Mouse (Mus musculus) liver, embryonic 14.5 days (tissue): ENCODE results near the gene Rin3. TPM values are rescaled to one million over a fixed set of nuclear protein-coding genes. Genes with fewer than 3 reads are reported as not detected.

Experiments
- ATAC-seq: fragments of 200-750 bp; cut with Nextera tagmentation; 2 replicates; pipeline ENCODE4 v1.8.0; 2017; ENCODE audit warnings: moderate number of reproducible peaks, mild to moderate bottlenecking, moderate library complexity; ENCODE audit not compliant: insufficient read depth
- DNase-seq, 3 experiments: peaks; one replicate each; pipeline ENCODE4 v3.0.0-alpha.2; 2012 to 2013; ENCODE audit warnings: low read depth in 3 of 3, low spot score in 3 of 3
- H3K27ac ChIP-seq: fragments of 300-500 bp; sonication (generic); 2 replicates; pipeline ENCODE4 v1.5.1; 2014; ENCODE audit warnings: moderate library complexity, mild to moderate bottlenecking, control low read depth, inconsistent platforms
- H3K27me3 ChIP-seq: fragments of 300-500 bp; sonication (generic); 2 replicates; pipeline ENCODE4 v1.6.1; 2014; ENCODE audit warnings: mild to moderate bottlenecking, low read length, moderate library complexity; ENCODE audit not compliant: control insufficient read depth, insufficient read depth
- H3K36me3 ChIP-seq: fragments of 300-500 bp; sonication (generic); replicated peaks from 2 replicates; pipeline ENCODE4 v1.6.1; 2014; ENCODE audit warnings: low read depth; ENCODE audit not compliant: control insufficient read depth, insufficient read depth
- H3K4me1 ChIP-seq, 2 experiments: fragments of 200-500 bp in 1 of 2; fragments of 300-500 bp in 1 of 2; sonication (generic) in 1 of 2; replicated peaks; 2 replicates each; pipeline ENCODE4 v1.6.1; 2012 to 2014; ENCODE audit warnings: antibody characterized with exemption in 1 of 2, inconsistent platforms in 1 of 2, low read length in 1 of 2; ENCODE audit not compliant: control insufficient read depth in 2 of 2, insufficient read depth in 2 of 2
- H3K4me2 ChIP-seq: fragments of 300-500 bp; sonication (generic); 2 replicates; pipeline ENCODE4 v1.6.1; 2014; ENCODE audit warnings: low read depth, mild to moderate bottlenecking, control low read depth, moderate library complexity
- H3K4me3 ChIP-seq, 2 experiments: fragments of 200-500 bp in 1 of 2; fragments of 300-500 bp in 1 of 2; sonication (generic) in 1 of 2; 2 replicates each; pipeline ENCODE4 v1.5.1; 2012 to 2014; ENCODE audit warnings: low read depth in 2 of 2, low read length in 2 of 2, mild to moderate bottlenecking in 2 of 2, control low read depth in 1 of 2, inconsistent platforms in 1 of 2, moderate library complexity in 1 of 2; ENCODE audit not compliant: insufficient read depth in 1 of 2
- H3K9ac ChIP-seq: fragments of 300-500 bp; sonication (generic); replicated peaks from 2 replicates; pipeline ENCODE4 v1.6.1; 2014; ENCODE audit warnings: mild to moderate bottlenecking, control low read depth, moderate library complexity
- H3K9me3 ChIP-seq: fragments of 300-500 bp; sonication (generic); 2 replicates; pipeline ENCODE4 v1.6.1; 2016; ENCODE audit warnings: low read length, mixed read lengths; ENCODE audit not compliant: control insufficient read depth
- CTCF ChIP-seq: IDR thresholded peaks from 2 replicates; pipeline ENCODE4 v1.5.1; 2016; ENCODE audit warnings: antibody characterized with exemption, low read depth, control low read depth
- EP300 ChIP-seq: IDR thresholded peaks from 2 replicates; pipeline ENCODE4 v1.6.1; 2016; ENCODE audit warnings: antibody characterized with exemption, low read depth
- WGBS: fragments of 180-500 bp; shearing (Covaris S2); extraction: QIAGEN DNeasy Blood & Tissue Kit; methylation state at CpG from one replicate; pipeline ENCODE4 v1.1.7; 2014; ENCODE audit not compliant: insufficient replicate concordance; 5-methylcytosine and 5-hydroxymethylcytosine counted together
- polyA plus RNA-seq, 2 experiments: library from polyadenylated mRNA; depleted of rRNA in 1 of 2; stranded (reverse) in 1 of 2; unstranded in 1 of 2; fragments of >200 nt; fragmentation: Nextera tagmentation in 1 of 2; extraction: Ambion mirVana in 1 of 2; gene quantifications; 2 replicates each; pipeline versions ENCODE4 v1.2.1 to v1.2.3; 2012 to 2014

Gene Rin3
- polyA plus RNA-seq, 2 experiments = 3.1 to 4.5 TPM

GRCm38 (mm10) chr12:102289568-102289967 is 6.7 kb downstream of the Rin3 start:
- H3K4me2 ChIP-seq = no peak overlapping the region
- H3K4me1 ChIP-seq = peaks cover 0 to 39% of the 10 kb centered on the region in 2 experiments; a peak in 2 of 4 replicates
- H3K4me3 ChIP-seq = no peak overlapping the region
- DNase-seq (no peak), ATAC-seq (no peak)
- no peak overlapping the region for H3K9ac ChIP-seq
- H3K9me3 ChIP-seq = no peaks in the 10 kb centered on the region
- 57% methylated on average over 1 of the region's 1 CpGs for WGBS
- H3K36me3 ChIP-seq = no peaks in the 10 kb centered on the region
- no peak overlapping the region for H3K27ac ChIP-seq
- no peaks in the 10 kb centered on the region for H3K27me3 ChIP-seq
- TF ChIP-seq CTCF (no peak), EP300 (no peak)

- ATAC-seq = no peak
- H3K4me1 ChIP-seq = peaks cover 0 to 39% of the 10 kb centered on the region in 2 experiments; a peak in 2 of 4 replicates
- 58% methylated on average over 2 of the region's 2 CpGs for WGBS
These were observed 7.8 kb downstream of the Rin3 start for GRCm38 (mm10) chr12:102290662-102291061.

GRCm38 (mm10) chr12:102291686-102292085 is 8.8 kb downstream of the Rin3 start:
- H3K36me3 ChIP-seq = no peaks in the 10 kb centered on the region
- H3K27ac ChIP-seq = no peak overlapping the region
- TF ChIP-seq EP300 (no peak), CTCF (no peak)
- H3K4me3 ChIP-seq = no peak overlapping the region
- ATAC-seq = no peak
- no peak overlapping the region for H3K4me2 ChIP-seq
- WGBS = 34% methylated on average over 6 of the region's 6 CpGs
- no peak overlapping the region for H3K9ac ChIP-seq
- no peaks in the 10 kb centered on the region for H3K27me3 ChIP-seq
- DNase-seq = no peak
- H3K4me1 ChIP-seq = peaks cover 0 to 35% of the 10 kb centered on the region in 2 experiments; a peak in 2 of 4 replicates
- H3K9me3 ChIP-seq = no peaks in the 10 kb centered on the region

More at GRCm38 (mm10) chr12:102290662-102291061, 7.8 kb downstream of the Rin3 start:
- no peak for DNase-seq
- Histone ChIP-seq H3K9me3 (no peaks in the 10 kb centered on the region), H3K27ac (no peak overlapping the region), H3K9ac (no peak overlapping the region), H3K4me2 (no peak overlapping the region), H3K4me3 (no peak overlapping the region), H3K27me3 (no peaks in the 10 kb centered on the region), H3K36me3 (no peaks in the 10 kb centered on the region)
- no peak for TF ChIP-seq EP300
- TF ChIP-seq CTCF = no peak

GRCm38 (mm10) chr12:102292501-102293215 is 9.8 kb downstream of the Rin3 start:
- H3K36me3 ChIP-seq = no peaks in the 10 kb centered on the region
- no peak overlapping the region for H3K4me2 ChIP-seq
- ATAC-seq (no peak), DNase-seq (no peak)
- no peak overlapping the region for H3K27ac ChIP-seq
- WGBS = 54% methylated on average over 7 of the region's 7 CpGs
- no peak overlapping the region for H3K4me3 ChIP-seq
- TF ChIP-seq EP300 (no peak), CTCF (no peak)
- H3K9ac ChIP-seq = no peak overlapping the region
- H3K4me1 ChIP-seq = peaks cover 0 to 38% of the 10 kb centered on the region in 2 experiments; a peak in 2 of 4 replicates
- no peaks in the 10 kb centered on the region for H3K9me3 ChIP-seq
- H3K27me3 ChIP-seq = no peaks in the 10 kb centered on the region

GRCm38 (mm10) chr12:102294634-102295033 is 11.8 kb downstream of the Rin3 start:
- 58% methylated on average over 5 of the region's 5 CpGs for WGBS
- H3K4me2 ChIP-seq = no peak overlapping the region
- H3K27ac ChIP-seq = no peak overlapping the region
- H3K4me1 ChIP-seq = peaks cover 0 to 33% of the 10 kb centered on the region in 2 experiments; a peak in 2 of 4 replicates
- DNase-seq (no peak), ATAC-seq (no peak)
- H3K4me3 ChIP-seq = no peak overlapping the region
- no peak for TF ChIP-seq EP300
- TF ChIP-seq CTCF = no peak
- H3K9me3 ChIP-seq = no peaks in the 10 kb centered on the region
- H3K36me3 ChIP-seq = no peaks in the 10 kb centered on the region
- H3K27me3 ChIP-seq = no peaks in the 10 kb centered on the region
- no peak overlapping the region for H3K9ac ChIP-seq
